In genomic region chr11:43483122-43483792, GRCm38 (mm10) we compare ENCODE assay signal across 8 mouse cellular contexts. TPM values are rescaled to one million over a fixed set of nuclear protein-coding genes. Genes with fewer than 3 reads are reported as not detected.
DNase-seq lines count a peak whose midpoint lies in the region; ATAC-seq lines count a peak whose summit lies in the region.

No protein-coding gene starts in this region.

- WGBS in hindbrain, embryonic 16.5 days, result 53% methylated on average over 6 of the region's 6 CpGs
- WGBS in hindbrain, embryonic 13.5 days, result 43% methylated on average over 6 of the region's 6 CpGs

- H3K36me3 ChIP-seq in hindbrain, embryonic 16.5 days (ENCODE audit: control insufficient read depth, insufficient read depth, low read length), result no peaks in the 10 kb centered on the region
- no peaks in the 10 kb centered on the region for H3K36me3 ChIP-seq in hindbrain, embryonic 13.5 days

- H3K4me1 ChIP-seq in hindbrain, embryonic 16.5 days (ENCODE audit: control insufficient read depth, insufficient read depth, low read depth, low read length), result no peaks in the 10 kb centered on the region
- peaks cover 16% of the 10 kb centered on the region for H3K4me1 ChIP-seq in hindbrain, embryonic 13.5 days (replicated peaks)

- H3K4me3 ChIP-seq in hindbrain, embryonic 16.5 days (ENCODE audit: low read length), result no peak overlapping the region
- H3K4me3 ChIP-seq in hindbrain, embryonic 13.5 days, result no peak overlapping the region

- ATAC-seq in hindbrain, embryonic 16.5 days, result 0 out of 2 replicates have a peak, but pooled peaks have one; percentile 46
- no peak for ATAC-seq in hindbrain, embryonic 13.5 days (ENCODE audit: low FRiP score)
- no peak for ATAC-seq in megakaryocyte progenitor cell, adult 5-6 weeks (replicated peaks; ENCODE audit: poor library complexity)

- no peaks in the 10 kb centered on the region for H3K9me3 ChIP-seq in hindbrain, embryonic 16.5 days (ENCODE audit: control insufficient read depth, low read length)
- no peaks in the 10 kb centered on the region for H3K9me3 ChIP-seq in hindbrain, embryonic 13.5 days

- no peak overlapping the region; the same call in 1 of the 2 replicates for H3K27ac ChIP-seq in hindbrain, embryonic 16.5 days (ENCODE audit: low read depth, low read length)
- no peak overlapping the region for H3K27ac ChIP-seq in hindbrain, embryonic 13.5 days

- intact Hi-C loops in heart, postnatal 36 days (cut with DNase I), result no loop called here

- no peaks in the 10 kb centered on the region for H3K27me3 ChIP-seq in hindbrain, embryonic 16.5 days (replicated peaks; ENCODE audit: control insufficient read depth, insufficient read depth, low read length)
- no peaks in the 10 kb centered on the region for H3K27me3 ChIP-seq in hindbrain, embryonic 13.5 days

- peak; percentile 21 for DNase-seq in gastrocnemius, adult 18-20 months (ENCODE audit: low spot score)
- peak; percentile 42 to 48 for DNase-seq in heart, postnatal 36 days
- DNase-seq in lung, postnatal 10 days, result peak; percentile 79
- DNase-seq in spleen, postnatal 36 days (ENCODE audit: low spot score in 2 of 2), result no peak
- DNase-seq in retina, embryonic 14.5 days (ENCODE audit: low spot score), result no peak

- H3K9ac ChIP-seq in hindbrain, embryonic 16.5 days (ENCODE audit: low read depth, low read length), result no peak overlapping the region
- H3K9ac ChIP-seq in hindbrain, embryonic 13.5 days, result no peak overlapping the region

- no peak overlapping the region for H3K4me2 ChIP-seq in hindbrain, embryonic 16.5 days (ENCODE audit: low read length)
- H3K4me2 ChIP-seq in hindbrain, embryonic 13.5 days, result no peak overlapping the region

RNA-seq across cellular contexts. Expression of gene C1qtnf2, which starts 9.2 kb away (rescaled TPM):
- 15.5 and 16.6 TPM in 2 replicates for polyA plus RNA-seq in hindbrain, embryonic 16.5 days (2015; fragmentation: Nextera tagmentation; extraction: Ambion mirVana)
- polyA plus RNA-seq in hindbrain, embryonic 13.5 days (2015; fragmentation: Nextera tagmentation; extraction: Ambion mirVana), result 8.0 and 8.3 TPM in 2 replicates
- total RNA-seq in gastrocnemius, adult 18-20 months (2021), result 1 to 10 TPM; 1.8 to 3.0 TPM
- total RNA-seq in heart, postnatal 36 days (2021), result 1 to 10 TPM; 5.5 to 6.2 TPM
- total RNA-seq in megakaryocyte progenitor cell, adult 5-6 weeks (2015), result not detected in 2 replicates
- total RNA-seq in megakaryocyte progenitor cell, adult 5-6 weeks (2017), result not detected in 2 replicates

RNA-seq across cellular contexts. Expression of gene Ccnjl, which starts 45.3 kb away (rescaled TPM):
- polyA plus RNA-seq in hindbrain, embryonic 16.5 days (2015; fragmentation: Nextera tagmentation; extraction: Ambion mirVana), result 7.1 and 10.7 TPM in 2 replicates
- 18.5 and 20.8 TPM in 2 replicates for polyA plus RNA-seq in hindbrain, embryonic 13.5 days (2015; fragmentation: Nextera tagmentation; extraction: Ambion mirVana)
- total RNA-seq in gastrocnemius, adult 18-20 months (2021), result not detected
- total RNA-seq in heart, postnatal 36 days (2021), result 1 to 10 TPM; 1.6 to 2.5 TPM
- 0.12 and 0.37 TPM in 2 replicates for total RNA-seq in megakaryocyte progenitor cell, adult 5-6 weeks (2015)
- total RNA-seq in megakaryocyte progenitor cell, adult 5-6 weeks (2017), result 0.17 and 0.20 TPM in 2 replicates

RNA-seq across cellular contexts. Expression of gene Slu7, which starts 49.7 kb away (rescaled TPM):
- 54.4 and 55.2 TPM in 2 replicates for polyA plus RNA-seq in hindbrain, embryonic 16.5 days (2015; fragmentation: Nextera tagmentation; extraction: Ambion mirVana)
- 71.0 and 71.5 TPM in 2 replicates for polyA plus RNA-seq in hindbrain, embryonic 13.5 days (2015; fragmentation: Nextera tagmentation; extraction: Ambion mirVana)
- 10 to 100 TPM; 34.0 to 36.5 TPM for total RNA-seq in gastrocnemius, adult 18-20 months (2021)
- total RNA-seq in heart, postnatal 36 days (2021), result 10 to 100 TPM; 27.4 to 31.4 TPM
- total RNA-seq in megakaryocyte progenitor cell, adult 5-6 weeks (2015), result 27.5 and 30.5 TPM in 2 replicates
- total RNA-seq in megakaryocyte progenitor cell, adult 5-6 weeks (2017), result 66.0 and 73.7 TPM in 2 replicates

RNA-seq across cellular contexts. Expression of gene Pttg1, which starts 57.2 kb away (rescaled TPM):
- 51.0 and 56.3 TPM in 2 replicates for polyA plus RNA-seq in hindbrain, embryonic 16.5 days (2015; fragmentation: Nextera tagmentation; extraction: Ambion mirVana)
- polyA plus RNA-seq in hindbrain, embryonic 13.5 days (2015; fragmentation: Nextera tagmentation; extraction: Ambion mirVana), result 51.3 and 56.9 TPM in 2 replicates
- total RNA-seq in gastrocnemius, adult 18-20 months (2021), result 10 to 100 TPM; 51.6 to 56.3 TPM
- total RNA-seq in heart, postnatal 36 days (2021), result 10 to 100 TPM; 77.7 to 78.6 TPM
- total RNA-seq in megakaryocyte progenitor cell, adult 5-6 weeks (2015), result 47.0 and 54.2 TPM in 2 replicates
- 47.9 and 52.5 TPM in 2 replicates for total RNA-seq in megakaryocyte progenitor cell, adult 5-6 weeks (2017)

Comparison
In these comparisons a context has a peak if more than half of its experiments do, and no peak if none do; other contexts are left out.
1. DNase-seq: peak in gastrocnemius, adult 18-20 months (single experiment), heart, postnatal 36 days (2 of 2) and lung, postnatal 10 days (single experiment); none in spleen, postnatal 36 days (0 of 2) and retina, embryonic 14.5 days (single experiment).